Mouse (Mus musculus) liver, embryonic 13.5 days (tissue): Measurements from ENCODE around the gene Gm49711. TPM values are rescaled to one million over a fixed set of nuclear protein-coding genes. Genes with fewer than 3 reads are reported as not detected.

ENCODE experiments used
- ATAC-seq: fragments of 200-750 bp; cut with Nextera tagmentation; 2 replicates; pipeline ENCODE4 v1.8.0; 2017; ENCODE audit warnings: low read depth, mild to moderate bottlenecking, moderate number of reproducible peaks, moderate library complexity
- DNase-seq: peaks from one replicate; pipeline ENCODE4 v3.0.0; 2022
- H3K27ac ChIP-seq: fragments of 300-500 bp; sonication (generic); 2 replicates; pipeline ENCODE4 v1.5.1; 2015; ENCODE audit warnings: moderate library complexity, mild to moderate bottlenecking, inconsistent platforms
- H3K27me3 ChIP-seq: fragments of 300-500 bp; sonication (generic); 2 replicates; pipeline ENCODE4 v1.6.1; 2015; ENCODE audit warnings: mild to moderate bottlenecking, inconsistent platforms
- H3K36me3 ChIP-seq: fragments of 300-500 bp; sonication (generic); 2 replicates; pipeline ENCODE4 v1.6.1; 2015; ENCODE audit warnings: mild to moderate bottlenecking, inconsistent platforms
- H3K4me1 ChIP-seq: fragments of 300-500 bp; sonication (generic); replicated peaks from 2 replicates; pipeline ENCODE4 v1.6.1; 2015; ENCODE audit warnings: inconsistent platforms
- H3K4me2 ChIP-seq: fragments of 300-500 bp; sonication (generic); 2 replicates; pipeline ENCODE4 v1.6.1; 2015; ENCODE audit warnings: inconsistent platforms, mild to moderate bottlenecking, moderate library complexity
- H3K4me3 ChIP-seq: fragments of 300-500 bp; sonication (generic); replicated peaks from 2 replicates; pipeline ENCODE4 v1.5.1; 2015; ENCODE audit warnings: mild to moderate bottlenecking, inconsistent platforms
- H3K9ac ChIP-seq: fragments of 300-500 bp; sonication (generic); 2 replicates; pipeline ENCODE4 v1.6.1; 2015; ENCODE audit warnings: mild to moderate bottlenecking, inconsistent platforms
- H3K9me3 ChIP-seq: fragments of 300-500 bp; sonication (generic); replicated peaks from 2 replicates; pipeline ENCODE4 v1.6.1; 2016; ENCODE audit warnings: inconsistent platforms
- WGBS: fragments of 180-500 bp; shearing (Covaris S2); methylation state at CpG from one replicate; pipeline ENCODE4 v1.1.7; 2015; ENCODE audit not compliant: insufficient replicate concordance; 5-methylcytosine and 5-hydroxymethylcytosine counted together
- polyA plus RNA-seq: library from polyadenylated mRNA; unstranded; fragments of >200 nt; fragmentation: Nextera tagmentation; extraction: Ambion mirVana; gene quantifications from 2 replicates; pipeline ENCODE4 v1.2.1, GENCODE M21; 2015

Gene Gm49711
- polyA plus RNA-seq = not detected in 2 replicates

- no peaks in the 10 kb centered on the region for H3K27me3 ChIP-seq
- peak within 1 kb of the TSS; percentile 81 for H3K4me3 ChIP-seq
- H3K27ac ChIP-seq = peak within 1 kb of the TSS; percentile 47; the same call in 1 of the 2 replicates
- WGBS = under 1% methylated on average over 98 of the region's 99 CpGs
- peaks cover 31% of the 10 kb centered on the region for H3K4me1 ChIP-seq
- peaks cover 20% of the 10 kb centered on the region for H3K36me3 ChIP-seq
- peaks cover 7% of the 10 kb centered on the region; the same call in 1 of the 2 replicates for H3K9me3 ChIP-seq
- ATAC-seq = peak; percentile 90
- peak within 1 kb of the TSS; percentile 81 for H3K9ac ChIP-seq
- DNase-seq = peak; percentile 77
- peak within 1 kb of the TSS; percentile 98 for H3K4me2 ChIP-seq
These were observed at the start of gene Gm49711, which contains the start of the genes Mrps6 and Slc5a3 for GRCm38 (mm10) chr16:92057852-92058643. Gene Gm49711 (plus strand): TSS chr16:92058316. Gene Mrps6 (plus strand): TSS chr16:92058270. Gene Slc5a3 (plus strand): TSS chr16:92058322.

- H3K27me3 ChIP-seq = no peaks in the 10 kb centered on the region
- no peak overlapping the region for H3K27ac ChIP-seq
- ATAC-seq = no peak
- H3K9me3 ChIP-seq = no peaks in the 10 kb centered on the region; the same call in none of the 2 replicates
- H3K4me2 ChIP-seq = no peak overlapping the region
- H3K4me3 ChIP-seq = no peak overlapping the region
- no peak overlapping the region for H3K9ac ChIP-seq
- 72% methylated on average over 2 of the region's 2 CpGs for WGBS
- H3K4me1 ChIP-seq = no peaks in the 10 kb centered on the region
- H3K36me3 ChIP-seq = no peaks in the 10 kb centered on the region
- DNase-seq = no peak
These were observed 48.5 kb upstream of the Gm49711 start for GRCm38 (mm10) chr16:92009586-92009985.

- Histone ChIP-seq H3K27me3 (0 out of 2 replicates have a peak, but pooled peaks cover 4% of the 10 kb centered on the region), H3K27ac (no peak overlapping the region), H3K4me2 (no peak overlapping the region), H3K36me3 (no peaks in the 10 kb centered on the region), H3K9ac (no peak overlapping the region), H3K4me3 (no peak overlapping the region), H3K9me3 (no peaks in the 10 kb centered on the region), H3K4me1 (peaks cover 2% of the 10 kb centered on the region; the same call in 1 of the 2 replicates)
- 58% methylated on average over 8 of the region's 8 CpGs for WGBS
- DNase-seq (no peak), ATAC-seq (no peak)
These were observed 41.3 kb upstream of the Gm49711 start for GRCm38 (mm10) chr16:92016792-92017191.

- 6% methylated on average over 26 of the region's 26 CpGs for WGBS
- no peak overlapping the region for H3K27ac ChIP-seq
- H3K9ac ChIP-seq = 0 out of 2 replicates have a peak overlapping the region, but pooled peaks have one; percentile 17
- H3K9me3 ChIP-seq = no peaks in the 10 kb centered on the region
- DNase-seq = no peak
- no peak for ATAC-seq
- peak overlapping the region; percentile 30 for H3K4me3 ChIP-seq
- no peaks in the 10 kb centered on the region for H3K36me3 ChIP-seq
- peaks cover 8% of the 10 kb centered on the region for H3K4me1 ChIP-seq
- H3K27me3 ChIP-seq = 0 out of 2 replicates have a peak, but pooled peaks cover 4% of the 10 kb centered on the region
- peak overlapping the region; percentile 38 for H3K4me2 ChIP-seq
These were observed 38.7 kb upstream of the Gm49711 start for GRCm38 (mm10) chr16:92019141-92020118.

- Histone ChIP-seq H3K27ac (no peak overlapping the region), H3K36me3 (no peaks in the 10 kb centered on the region), H3K27me3 (0 out of 2 replicates have a peak, but pooled peaks cover 4% of the 10 kb centered on the region), H3K4me3 (no peak overlapping the region), H3K4me2 (no peak overlapping the region), H3K9me3 (no peaks in the 10 kb centered on the region), H3K9ac (no peak overlapping the region), H3K4me1 (peaks cover 8% of the 10 kb centered on the region)
- ATAC-seq (no peak), DNase-seq (no peak)
- WGBS = 47% methylated on average over 12 of the region's 12 CpGs
These were observed 36.3 kb upstream of the Gm49711 start for GRCm38 (mm10) chr16:92021656-92022400.

GRCm38 (mm10) chr16:92022494-92023283 lies 35.4 kb upstream of the Gm49711 start:
- peaks cover 8% of the 10 kb centered on the region for H3K4me1 ChIP-seq
- no peak overlapping the region for H3K9ac ChIP-seq
- ATAC-seq (no peak; the same call in 1 of the 2 replicates), DNase-seq (no peak)
- H3K4me3 ChIP-seq = no peak overlapping the region
- H3K27me3 ChIP-seq = 0 out of 2 replicates have a peak, but pooled peaks cover 4% of the 10 kb centered on the region
- H3K36me3 ChIP-seq = no peaks in the 10 kb centered on the region
- H3K4me2 ChIP-seq = no peak overlapping the region
- H3K27ac ChIP-seq = no peak overlapping the region
- H3K9me3 ChIP-seq = no peaks in the 10 kb centered on the region
- 40% methylated on average over 20 of the region's 20 CpGs for WGBS

GRCm38 (mm10) chr16:92033286-92033685 lies 24.8 kb upstream of the Gm49711 start:
- ATAC-seq (no peak), DNase-seq (no peak)
- H3K4me2 ChIP-seq = no peak overlapping the region
- no peak overlapping the region for H3K9ac ChIP-seq
- 56% methylated on average over 3 of the region's 3 CpGs for WGBS
- H3K36me3 ChIP-seq = no peaks in the 10 kb centered on the region
- no peak overlapping the region for H3K27ac ChIP-seq
- H3K9me3 ChIP-seq = no peaks in the 10 kb centered on the region
- no peaks in the 10 kb centered on the region for H3K27me3 ChIP-seq
- no peak overlapping the region for H3K4me3 ChIP-seq
- H3K4me1 ChIP-seq = no peaks in the 10 kb centered on the region

- Histone ChIP-seq H3K27ac (no peak overlapping the region), H3K9ac (no peak overlapping the region), H3K4me1 (no peaks in the 10 kb centered on the region), H3K27me3 (no peaks in the 10 kb centered on the region), H3K4me3 (no peak overlapping the region), H3K9me3 (no peaks in the 10 kb centered on the region), H3K4me2 (no peak overlapping the region), H3K36me3 (no peaks in the 10 kb centered on the region)
- ATAC-seq (no peak), DNase-seq (no peak)
- WGBS = 55% methylated on average over 5 of the region's 5 CpGs
These were observed 23.4 kb upstream of the Gm49711 start for GRCm38 (mm10) chr16:92034676-92035075.

- 49% methylated on average over 8 of the region's 8 CpGs for WGBS
- DNase-seq (no peak), ATAC-seq (no peak)
- Histone ChIP-seq H3K4me3 (no peak overlapping the region), H3K27ac (no peak overlapping the region), H3K4me2 (no peak overlapping the region), H3K9ac (no peak overlapping the region), H3K4me1 (no peaks in the 10 kb centered on the region), H3K27me3 (no peaks in the 10 kb centered on the region), H3K36me3 (no peaks in the 10 kb centered on the region), H3K9me3 (no peaks in the 10 kb centered on the region)
These were observed 21.4 kb upstream of the Gm49711 start for GRCm38 (mm10) chr16:92036701-92037100.
